Mouse (Mus musculus) limb, embryonic 14.5 days (tissue): ENCODE data around the gene BC067074. TPM values are rescaled to one million over a fixed set of nuclear protein-coding genes. Genes with fewer than 3 reads are reported as not detected.

Source experiments
- ATAC-seq: fragments of 200-750 bp; cut with Nextera tagmentation; 2 replicates; pipeline ENCODE4 v1.8.0; 2017; ENCODE audit warnings: low read depth, moderate number of reproducible peaks, moderate TSS enrichment; ENCODE audit not compliant: low FRiP score
- DNase-seq: peaks from one replicate; pipeline ENCODE4 v3.0.0-alpha.2; 2015; ENCODE audit warnings: low spot score
- H3K27ac ChIP-seq: fragments of 300-500 bp; sonication (generic); replicated peaks from 2 replicates; pipeline ENCODE4 v1.5.1; 2014; ENCODE audit warnings: low read depth, mild to moderate bottlenecking, low read length, moderate library complexity, mixed read lengths
- H3K27me3 ChIP-seq: fragments of 300-500 bp; sonication (generic); 2 replicates; pipeline ENCODE4 v1.6.1; 2014; ENCODE audit warnings: low read length, mixed read lengths; ENCODE audit not compliant: control insufficient read depth, insufficient read depth
- H3K36me3 ChIP-seq: fragments of 300-500 bp; sonication (generic); 2 replicates; pipeline ENCODE4 v1.6.1; 2014; ENCODE audit warnings: mild to moderate bottlenecking, low read length, moderate library complexity, mixed read lengths; ENCODE audit not compliant: control insufficient read depth, insufficient read depth
- H3K4me1 ChIP-seq: fragments of 300-500 bp; sonication (generic); 2 replicates; pipeline ENCODE4 v1.6.1; 2014; ENCODE audit warnings: antibody characterized with exemption, low read length, mixed read lengths; ENCODE audit not compliant: control insufficient read depth, insufficient read depth
- H3K4me2 ChIP-seq: fragments of 300-500 bp; sonication (generic); replicated peaks from 2 replicates; pipeline ENCODE4 v1.6.1; 2014; ENCODE audit warnings: low read depth, mild to moderate bottlenecking, low read length, moderate library complexity; ENCODE audit not compliant: severe bottlenecking
- H3K4me3 ChIP-seq: fragments of 300-500 bp; sonication (generic); replicated peaks from 2 replicates; pipeline ENCODE4 v1.5.1; 2014; ENCODE audit warnings: low read length
- H3K9ac ChIP-seq: fragments of 300-500 bp; sonication (generic); 2 replicates; pipeline ENCODE4 v1.6.1; 2014; ENCODE audit warnings: mild to moderate bottlenecking, low read depth, low read length, moderate library complexity; ENCODE audit not compliant: severe bottlenecking
- H3K9me3 ChIP-seq: fragments of 300-500 bp; sonication (generic); 2 replicates; pipeline ENCODE4 v1.6.1; 2016; ENCODE audit warnings: low read length; ENCODE audit not compliant: control insufficient read depth
- POLR2A ChIP-seq: fragments of 200-500 bp; IDR thresholded peaks from 2 replicates; pipeline ENCODE4 v1.8.0; 2012; ENCODE audit warnings: inconsistent platforms, mild to moderate bottlenecking, moderate library complexity, borderline replicate concordance; ENCODE audit not compliant: insufficient read depth, insufficient read length; ENCODE audit errors: extremely low read depth
- WGBS: fragments of 180-500 bp; shearing (Covaris S2); extraction: QIAGEN DNeasy Blood & Tissue Kit; methylation state at CpG from one replicate; pipeline ENCODE4 v1.1.7; 2014; 5-methylcytosine and 5-hydroxymethylcytosine counted together
- polyA plus RNA-seq, 2 experiments: library from polyadenylated mRNA; depleted of rRNA in 1 of 2; stranded (reverse) in 1 of 2; unstranded in 1 of 2; fragments of >200 nt; fragmentation: Nextera tagmentation in 1 of 2; extraction: Ambion mirVana in 1 of 2; gene quantifications; 2 replicates each; pipeline versions ENCODE4 v1.2.1 to v1.2.3; 2012 to 2014

Gene BC067074
- polyA plus RNA-seq, 2 experiments, result 8.6 to 21.9 TPM

DNA sequence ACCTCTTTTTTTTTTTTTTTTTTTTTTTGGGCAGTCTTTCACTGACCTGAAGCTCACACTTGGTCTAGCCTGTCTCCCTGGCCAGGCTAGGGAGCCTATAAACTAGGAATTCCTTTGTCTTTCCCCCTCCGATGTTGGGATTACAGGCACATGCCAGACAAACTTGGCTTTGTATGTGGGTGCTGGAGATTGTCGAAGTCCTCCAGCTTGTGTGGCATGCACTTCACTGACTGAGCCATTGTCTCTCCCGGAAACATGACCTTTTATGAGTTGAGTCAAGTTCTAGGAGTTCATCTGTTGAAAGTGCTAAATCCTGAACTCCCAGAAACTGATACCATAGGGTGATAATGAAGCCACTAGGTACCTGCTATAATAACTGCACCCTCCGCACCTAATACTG, 41.8 kb downstream of the BC067074 start:
- H3K4me3 ChIP-seq, result no peak overlapping the region
- no peak for ATAC-seq
- no peak for TF ChIP-seq POLR2A
- no peaks in the 10 kb centered on the region for H3K27me3 ChIP-seq
- H3K36me3 ChIP-seq, result peaks cover 5% of the 10 kb centered on the region; the same call in 1 of the 2 replicates
- no peaks in the 10 kb centered on the region for H3K9me3 ChIP-seq
- H3K4me1 ChIP-seq, result peaks cover 15% of the 10 kb centered on the region
- no peak for DNase-seq
- H3K4me2 ChIP-seq, result no peak overlapping the region
- no peak overlapping the region for H3K9ac ChIP-seq
- no peak overlapping the region for H3K27ac ChIP-seq
- 40% methylated on average over 4 of the region's 4 CpGs for WGBS

DNA sequence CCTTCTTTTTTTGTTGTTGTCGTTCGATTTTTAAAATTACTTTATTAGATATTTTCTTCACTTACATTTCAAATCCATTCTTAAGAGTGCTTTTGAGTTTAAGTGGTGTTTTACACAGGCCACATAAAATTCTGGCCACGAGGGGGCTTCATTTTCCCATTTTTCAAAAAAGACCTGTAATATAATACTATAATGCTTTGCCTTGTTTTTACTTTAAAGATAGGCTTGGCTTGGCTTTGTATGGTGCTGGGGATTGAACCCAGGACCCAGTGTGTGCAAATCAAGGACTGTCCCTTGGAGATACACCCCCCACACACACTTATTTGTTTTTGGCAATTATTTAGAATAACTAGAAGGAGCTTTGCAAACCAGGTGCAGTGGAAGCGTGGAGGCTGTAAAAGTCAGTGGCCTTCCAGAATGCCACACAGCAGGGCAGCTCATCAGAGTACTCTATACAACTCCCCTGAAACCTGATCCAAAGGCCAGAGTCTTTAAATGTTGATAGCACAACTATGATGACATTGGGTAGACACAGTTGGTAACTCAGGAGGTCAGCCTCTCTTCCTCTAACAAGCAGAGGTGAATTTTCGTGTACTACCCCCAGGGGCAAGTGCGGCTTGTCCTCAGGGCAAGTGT, 44.4 kb downstream of the BC067074 start:
- Histone ChIP-seq H3K9me3 (no peaks in the 10 kb centered on the region), H3K27me3 (no peaks in the 10 kb centered on the region), H3K27ac (no peak overlapping the region), H3K9ac (no peak overlapping the region), H3K4me2 (no peak overlapping the region), H3K36me3 (no peaks in the 10 kb centered on the region; the same call in none of the 2 replicates), H3K4me1 (peaks cover 10% of the 10 kb centered on the region), H3K4me3 (no peak overlapping the region)
- TF ChIP-seq POLR2A, result no peak
- DNase-seq (peak; percentile 72), ATAC-seq (peak; percentile 74)
- WGBS, result 51% methylated on average over 6 of the region's 6 CpGs

DNA sequence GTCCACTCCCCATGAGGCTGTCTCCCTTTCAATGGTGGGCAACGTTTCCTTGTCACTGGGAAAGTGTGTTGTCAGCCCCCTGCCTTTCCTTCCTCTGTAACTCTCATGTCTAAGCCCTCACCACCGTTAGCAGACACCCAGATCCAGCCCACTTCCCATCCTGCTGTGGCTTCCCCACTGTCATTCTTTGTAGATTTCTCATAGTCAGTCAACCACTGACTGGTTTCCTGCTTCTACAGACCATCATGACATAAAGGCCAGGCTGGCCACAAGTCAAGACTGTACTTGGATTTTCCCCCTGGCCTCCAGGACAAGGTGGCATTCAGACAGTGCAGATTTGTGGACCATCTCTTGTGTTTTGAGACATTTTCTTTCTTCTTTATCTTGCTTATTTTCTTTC, 47.7 kb downstream of the BC067074 start:
- Histone ChIP-seq H3K4me3 (no peak overlapping the region), H3K4me2 (no peak overlapping the region), H3K27ac (no peak overlapping the region), H3K4me1 (peaks cover 4% of the 10 kb centered on the region; the same call in 1 of the 2 replicates), H3K27me3 (no peaks in the 10 kb centered on the region), H3K36me3 (no peaks in the 10 kb centered on the region; the same call in none of the 2 replicates), H3K9me3 (no peaks in the 10 kb centered on the region), H3K9ac (no peak overlapping the region)
- 72% methylated on average over 2 of the region's 2 CpGs for WGBS
- DNase-seq, result no peak
- TF ChIP-seq POLR2A, result no peak
- ATAC-seq, result no peak

DNA sequence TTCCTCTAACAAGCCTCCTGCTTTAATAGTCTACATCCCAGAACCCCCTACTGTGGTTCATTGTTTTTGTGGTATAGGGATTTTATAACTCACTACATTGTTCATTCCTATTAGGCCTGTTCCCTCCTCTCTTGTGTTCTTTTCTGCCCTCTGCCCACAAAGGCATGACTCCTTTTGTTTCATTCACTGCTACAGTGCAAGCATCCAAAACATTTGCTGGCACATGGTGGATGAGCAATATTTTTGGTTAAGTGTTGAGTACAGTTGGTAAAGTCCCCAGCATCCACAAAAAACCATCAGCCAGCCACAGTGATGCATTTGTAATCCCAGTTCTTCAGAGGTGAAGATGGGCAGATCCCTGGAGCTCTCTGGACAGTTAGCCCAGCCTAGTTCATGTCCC, 48.2 kb downstream of the BC067074 start:
- ATAC-seq (no peak), DNase-seq (no peak)
- Histone ChIP-seq H3K36me3 (no peaks in the 10 kb centered on the region; the same call in none of the 2 replicates), H3K9ac (no peak overlapping the region), H3K4me1 (peaks cover 4% of the 10 kb centered on the region; the same call in 1 of the 2 replicates), H3K4me2 (no peak overlapping the region), H3K4me3 (no peak overlapping the region), H3K9me3 (no peaks in the 10 kb centered on the region), H3K27me3 (no peaks in the 10 kb centered on the region), H3K27ac (no peak overlapping the region)
- no peak for TF ChIP-seq POLR2A

DNA sequence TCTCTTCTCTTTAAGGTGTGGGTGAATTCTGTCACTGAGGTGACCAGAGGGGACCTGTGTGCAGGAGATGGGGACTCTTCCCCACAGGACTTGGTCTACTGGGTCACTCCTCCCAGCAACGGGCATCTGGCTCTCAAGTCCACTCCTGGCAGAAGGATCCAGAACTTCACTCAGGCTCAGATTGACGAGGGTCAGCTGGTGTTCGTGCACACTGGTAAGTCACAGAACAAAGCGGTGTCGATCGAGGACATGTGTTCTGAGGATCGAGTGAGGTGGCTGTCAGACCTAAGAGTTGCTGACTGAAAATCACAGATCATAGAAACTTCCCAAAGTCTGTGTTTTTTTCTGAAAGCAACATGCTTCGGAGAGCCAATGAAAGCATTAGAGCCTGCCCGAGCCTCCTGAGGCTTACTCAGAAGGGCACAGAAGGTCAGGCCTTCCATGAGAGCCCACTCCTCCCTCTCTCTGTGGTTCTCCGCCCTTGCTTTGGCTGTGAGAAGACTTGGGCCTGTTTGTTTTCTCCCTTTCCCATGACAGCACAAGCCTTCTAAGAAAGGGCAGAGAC, 49.5 kb downstream of the BC067074 start:
- Histone ChIP-seq H3K9me3 (no peaks in the 10 kb centered on the region), H3K4me3 (no peak overlapping the region), H3K27ac (no peak overlapping the region), H3K4me1 (peaks cover 3% of the 10 kb centered on the region; the same call in 1 of the 2 replicates), H3K9ac (no peak overlapping the region), H3K36me3 (no peaks in the 10 kb centered on the region; the same call in none of the 2 replicates), H3K4me2 (no peak overlapping the region), H3K27me3 (no peaks in the 10 kb centered on the region)
- DNase-seq, result no peak
- WGBS, result 77% methylated on average over 10 of the region's 10 CpGs
- no peak for TF ChIP-seq POLR2A
- no peak for ATAC-seq
